Mouse (Mus musculus): Measurements from ENCODE around the gene Cdca4. TPM values are rescaled to one million over a fixed set of nuclear protein-coding genes. Genes with fewer than 3 reads are reported as not detected.

The Cdca4 gene
- polyA plus RNA-seq, 1 experiment from 2014 or later: 175 TPM

DNA sequence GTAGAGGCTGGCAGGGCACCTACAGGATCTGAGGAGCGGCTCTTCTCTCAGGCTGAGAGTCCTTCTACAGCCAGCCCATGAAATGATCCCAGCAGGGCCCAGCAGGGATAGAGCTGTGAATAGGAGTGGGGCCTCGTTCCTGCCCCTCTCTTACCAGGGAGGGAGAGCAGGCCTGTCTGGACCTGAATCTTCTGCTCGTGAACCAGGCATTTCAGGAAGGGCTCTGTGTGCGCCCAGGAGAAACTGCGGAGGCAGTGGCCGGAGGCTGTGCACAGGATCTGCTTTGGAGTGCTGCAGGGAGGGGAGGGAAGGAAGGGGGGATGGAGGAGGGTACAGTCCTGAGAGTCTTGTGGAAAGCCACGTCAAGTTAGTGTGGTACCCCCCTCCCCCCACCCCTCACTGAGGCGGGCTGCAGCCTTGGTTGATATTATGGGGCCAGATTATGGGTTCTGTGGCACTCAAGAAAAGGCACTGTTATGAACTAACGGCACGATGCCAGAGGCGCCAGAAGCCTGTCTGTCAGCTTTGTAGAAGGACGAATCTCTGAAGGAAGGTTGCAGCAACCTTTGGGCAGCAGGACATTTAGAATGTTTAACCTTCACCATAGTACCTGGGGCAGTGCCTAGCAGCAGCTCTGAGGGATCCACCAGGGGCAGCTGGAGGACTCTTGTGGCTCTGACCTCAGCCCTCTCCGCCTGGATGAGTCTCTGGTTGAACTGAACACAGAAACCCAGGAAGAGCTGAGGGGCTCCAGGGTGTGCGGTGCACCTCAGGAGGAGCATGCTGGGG, 14.3 kb downstream of the Cdca4 start:
- H3K36me3 ChIP-seq (replicated peaks; ENCODE audit: control insufficient read depth, insufficient read depth, low read depth, low read length): peaks cover 11% of the 10 kb centered on the region
- no peaks in the 10 kb centered on the region for H3K27me3 ChIP-seq (ENCODE audit: control insufficient read depth, insufficient read depth, low read length)
- H3K9ac ChIP-seq (replicated peaks; ENCODE audit: low read length): no peak overlapping the region
- 79% methylated on average over 14 of the region's 14 CpGs for WGBS
- ATAC-seq (replicated peaks; ENCODE audit: insufficient number of reproducible peaks, low FRiP score, low TSS enrichment, low read depth) (no peak), DNase-seq (ENCODE audit: low spot score) (no peak)
- no peak overlapping the region for H3K4me2 ChIP-seq (ENCODE audit: low read depth, low read length)
- H3K27ac ChIP-seq (replicated peaks; ENCODE audit: low read depth, low read length): no peak overlapping the region
- H3K9me3 ChIP-seq (replicated peaks; ENCODE audit: control insufficient read depth, low read length): no peaks in the 10 kb centered on the region
- no peaks in the 10 kb centered on the region for H3K4me1 ChIP-seq (ENCODE audit: control insufficient read depth, insufficient read depth, low read length)
- H3K4me3 ChIP-seq (ENCODE audit: low read depth, low read length): no peak overlapping the region

DNA sequence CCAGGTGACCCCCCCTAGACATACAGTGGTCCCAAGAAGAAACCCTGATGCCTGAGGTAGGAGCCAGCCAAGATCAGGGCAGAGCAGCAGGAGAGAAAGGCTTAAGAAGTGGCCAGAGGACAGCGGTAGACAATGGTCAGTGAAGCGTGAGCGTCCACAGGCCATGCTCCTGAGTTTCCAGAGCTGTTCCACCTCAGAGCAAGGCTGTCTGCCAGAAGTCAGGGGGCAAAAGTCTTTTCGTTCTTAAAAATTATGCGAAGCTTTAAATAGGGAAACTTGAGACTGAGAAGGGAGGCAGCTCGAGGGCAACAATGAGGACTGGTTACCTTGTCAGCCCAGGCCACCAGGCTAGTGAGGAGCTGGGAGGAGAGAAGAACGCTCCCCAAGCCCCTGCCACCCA, 15.9 kb downstream of the Cdca4 start:
- no peak overlapping the region for H3K9ac ChIP-seq (replicated peaks; ENCODE audit: low read length)
- H3K4me3 ChIP-seq (ENCODE audit: low read depth, low read length): no peak overlapping the region
- H3K9me3 ChIP-seq (replicated peaks; ENCODE audit: control insufficient read depth, low read length): no peaks in the 10 kb centered on the region
- H3K4me1 ChIP-seq (ENCODE audit: control insufficient read depth, insufficient read depth, low read length): no peaks in the 10 kb centered on the region
- H3K36me3 ChIP-seq (replicated peaks; ENCODE audit: control insufficient read depth, insufficient read depth, low read depth, low read length): peaks cover under 1% of the 10 kb centered on the region
- ATAC-seq (replicated peaks; ENCODE audit: insufficient number of reproducible peaks, low FRiP score, low TSS enrichment, low read depth) (no peak), DNase-seq (ENCODE audit: low spot score) (no peak)
- no peak overlapping the region for H3K27ac ChIP-seq (replicated peaks; ENCODE audit: low read depth, low read length)
- 87% methylated on average over 7 of the region's 7 CpGs for WGBS
- H3K4me2 ChIP-seq (ENCODE audit: low read depth, low read length): no peak overlapping the region
- no peaks in the 10 kb centered on the region for H3K27me3 ChIP-seq (ENCODE audit: control insufficient read depth, insufficient read depth, low read length)

DNA sequence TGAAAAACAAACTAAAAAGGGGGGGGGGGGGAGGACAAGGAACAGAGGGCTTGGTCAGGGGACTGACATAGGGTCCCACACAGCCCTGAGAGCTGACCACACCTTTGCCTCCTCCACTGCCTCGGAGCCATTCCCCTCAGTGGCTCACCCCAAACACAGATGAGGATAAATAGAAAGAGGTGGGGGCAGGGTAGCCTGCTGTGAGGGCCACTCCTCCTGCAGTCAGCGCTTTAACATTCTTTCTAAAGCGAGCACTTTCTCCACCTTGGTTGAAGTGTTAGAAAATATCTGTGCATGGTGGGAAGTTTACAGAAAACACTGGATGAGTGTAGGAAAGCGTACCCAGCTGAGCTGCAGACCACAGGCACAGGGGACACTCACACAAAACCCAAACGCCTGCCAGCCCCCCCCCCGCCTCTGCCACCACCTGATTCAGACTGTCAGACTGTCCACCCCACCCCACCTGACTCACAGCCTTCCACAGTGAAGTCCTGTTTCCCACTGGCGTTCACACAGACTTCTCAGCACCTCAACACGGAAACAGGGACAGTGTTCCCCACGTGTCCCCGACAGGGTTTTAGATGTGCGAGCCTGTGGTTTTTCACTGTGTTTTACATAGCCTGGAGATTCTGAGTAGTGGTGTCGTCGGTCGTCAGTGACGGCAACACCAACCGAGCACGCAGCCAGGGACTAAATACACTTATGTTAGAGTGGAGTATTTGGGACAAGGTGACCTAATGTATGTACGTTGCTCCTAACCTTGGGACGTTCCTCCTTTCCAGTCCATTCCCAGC, 18.9 kb downstream of the Cdca4 start:
- no peak overlapping the region for H3K27ac ChIP-seq (replicated peaks; ENCODE audit: low read depth, low read length)
- H3K9me3 ChIP-seq (replicated peaks; ENCODE audit: control insufficient read depth, low read length): no peaks in the 10 kb centered on the region
- no peak for DNase-seq (ENCODE audit: low spot score)
- no peaks in the 10 kb centered on the region for H3K27me3 ChIP-seq (ENCODE audit: control insufficient read depth, insufficient read depth, low read length)
- no peaks in the 10 kb centered on the region; the same call in 1 of the 2 replicates for H3K36me3 ChIP-seq (replicated peaks; ENCODE audit: control insufficient read depth, insufficient read depth, low read depth, low read length)
- H3K4me2 ChIP-seq (ENCODE audit: low read depth, low read length): no peak overlapping the region
- no peak overlapping the region for H3K4me3 ChIP-seq (ENCODE audit: low read depth, low read length)
- no peaks in the 10 kb centered on the region for H3K4me1 ChIP-seq (ENCODE audit: control insufficient read depth, insufficient read depth, low read length)
- no peak overlapping the region for H3K9ac ChIP-seq (replicated peaks; ENCODE audit: low read length)
- ATAC-seq (replicated peaks; ENCODE audit: insufficient number of reproducible peaks, low FRiP score, low TSS enrichment, low read depth): no peak
- 64% methylated on average over 19 of the region's 19 CpGs for WGBS

DNA sequence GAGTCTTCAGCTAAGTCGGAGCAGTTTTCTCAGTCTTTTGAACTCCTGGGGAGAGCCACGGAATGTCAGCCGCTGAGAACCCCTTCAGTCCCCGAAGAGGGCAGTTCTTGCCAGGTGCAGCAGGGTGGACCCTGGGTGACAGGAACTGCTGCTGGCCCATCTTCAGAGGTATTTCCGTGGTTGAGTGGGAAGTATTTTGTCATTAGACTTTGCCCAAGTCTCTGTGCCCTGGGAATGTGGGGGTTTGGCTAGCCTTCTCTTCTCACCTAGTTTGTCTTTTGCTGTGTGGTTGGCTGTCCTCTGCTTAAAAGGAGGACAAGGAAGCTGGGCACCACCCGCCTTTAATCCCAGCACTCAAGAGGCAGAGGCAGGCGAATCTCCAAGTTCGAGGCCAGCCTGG, 19.6 kb downstream of the Cdca4 start:
- H3K27ac ChIP-seq (replicated peaks; ENCODE audit: low read depth, low read length): no peak overlapping the region
- peak overlapping the region; percentile 37 for H3K9ac ChIP-seq (replicated peaks; ENCODE audit: low read length)
- no peak for ATAC-seq (replicated peaks; ENCODE audit: insufficient number of reproducible peaks, low FRiP score, low TSS enrichment, low read depth)
- no peaks in the 10 kb centered on the region for H3K27me3 ChIP-seq (ENCODE audit: control insufficient read depth, insufficient read depth, low read length)
- H3K4me1 ChIP-seq (ENCODE audit: control insufficient read depth, insufficient read depth, low read length): no peaks in the 10 kb centered on the region
- 22% methylated on average over 8 of the region's 8 CpGs for WGBS
- H3K36me3 ChIP-seq (replicated peaks; ENCODE audit: control insufficient read depth, insufficient read depth, low read depth, low read length): no peaks in the 10 kb centered on the region; the same call in 1 of the 2 replicates
- DNase-seq (ENCODE audit: low spot score): no peak
- peak overlapping the region; percentile 96 for H3K4me2 ChIP-seq (ENCODE audit: low read depth, low read length)
- peak overlapping the region; percentile 70 for H3K4me3 ChIP-seq (ENCODE audit: low read depth, low read length)
- no peaks in the 10 kb centered on the region for H3K9me3 ChIP-seq (replicated peaks; ENCODE audit: control insufficient read depth, low read length)

DNA sequence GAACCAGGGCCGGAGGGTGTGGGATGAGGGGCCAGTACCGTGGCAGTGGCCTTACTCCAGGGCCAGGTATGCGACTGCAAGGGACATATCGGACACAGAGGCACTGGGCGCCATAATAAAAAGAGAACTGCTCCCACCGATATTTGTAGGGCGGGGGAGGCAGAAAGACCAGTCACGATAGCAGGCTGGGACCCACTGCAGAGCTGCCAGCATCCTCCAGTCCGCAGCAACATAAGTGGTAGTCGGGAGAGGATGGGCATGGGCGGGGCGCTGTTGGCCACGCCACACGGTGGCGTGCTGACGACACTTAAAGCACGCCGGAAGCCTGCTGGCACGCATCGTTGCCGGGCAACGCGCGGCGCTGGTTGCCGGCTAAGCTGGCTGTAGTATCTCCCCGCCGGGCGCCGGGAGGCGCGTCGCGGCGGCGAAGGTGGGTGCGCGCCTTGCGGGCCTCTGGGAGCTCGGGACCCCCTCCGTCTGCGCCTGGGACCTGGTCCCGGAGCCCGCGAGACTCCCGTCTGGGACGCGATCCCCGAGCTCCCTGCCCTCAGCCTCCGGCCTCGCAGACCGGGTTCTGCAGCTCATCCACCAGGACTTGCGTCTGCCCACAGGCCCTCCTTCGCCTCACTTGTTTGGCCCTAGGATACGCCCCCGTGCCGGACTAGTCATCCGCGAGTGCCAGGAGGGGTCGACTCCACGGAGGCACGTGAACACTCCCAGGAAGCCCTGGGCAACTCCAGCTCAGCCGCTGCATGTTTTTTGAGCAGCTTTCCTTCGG, 20.4 kb downstream of the Cdca4 start, which contains the start of gene Clba1:
Clba1 (plus strand) TSS at position 351 of the 778 bp plus-strand sequence.
- Histone ChIP-seq H3K4me2 (ENCODE audit: low read depth, low read length) (peak within 1 kb of the TSS; percentile 96), H3K36me3 (replicated peaks; ENCODE audit: control insufficient read depth, insufficient read depth, low read depth, low read length) (no peaks in the 10 kb centered on the region; the same call in 1 of the 2 replicates), H3K27me3 (ENCODE audit: control insufficient read depth, insufficient read depth, low read length) (no peaks in the 10 kb centered on the region), H3K4me3 (ENCODE audit: low read depth, low read length) (peak within 1 kb of the TSS; percentile 70), H3K9me3 (replicated peaks; ENCODE audit: control insufficient read depth, low read length) (no peaks in the 10 kb centered on the region), H3K9ac (replicated peaks; ENCODE audit: low read length) (peak within 1 kb of the TSS; percentile 58), H3K4me1 (ENCODE audit: control insufficient read depth, insufficient read depth, low read length) (no peaks in the 10 kb centered on the region), H3K27ac (replicated peaks; ENCODE audit: low read depth, low read length) (no peak within 1 kb of the TSS; the same call in 1 of the 2 replicates)
- ATAC-seq (replicated peaks; ENCODE audit: insufficient number of reproducible peaks, low FRiP score, low TSS enrichment, low read depth) (peak; percentile 85), DNase-seq (ENCODE audit: low spot score) (peak; percentile 95)
- 1% methylated on average over 64 of the region's 64 CpGs for WGBS

DNA sequence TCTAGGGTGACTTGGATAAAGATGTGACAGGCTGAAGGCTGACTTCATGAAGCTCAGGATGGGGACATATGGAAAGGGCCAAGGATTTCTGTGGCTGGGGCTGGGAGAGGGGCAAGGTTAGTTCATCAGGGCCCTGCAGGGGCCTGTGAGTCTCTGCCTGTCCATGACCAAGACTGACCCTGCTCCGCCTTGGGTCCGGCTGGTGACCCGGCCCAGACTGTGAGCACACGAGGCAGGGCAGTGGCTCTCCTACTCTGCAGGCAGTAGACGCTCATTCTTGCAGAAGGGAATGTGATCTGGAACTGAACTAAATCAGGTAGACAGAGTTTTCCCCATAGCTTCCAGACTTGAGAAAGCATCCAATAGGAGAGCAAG, 21.0 kb downstream of the Cdca4 start:
- H3K4me1 ChIP-seq (ENCODE audit: control insufficient read depth, insufficient read depth, low read length): no peaks in the 10 kb centered on the region
- WGBS: 73% methylated on average over 5 of the region's 5 CpGs
- DNase-seq (ENCODE audit: low spot score): no peak
- no peaks in the 10 kb centered on the region for H3K9me3 ChIP-seq (replicated peaks; ENCODE audit: control insufficient read depth, low read length)
- peak overlapping the region; percentile 70 for H3K4me3 ChIP-seq (ENCODE audit: low read depth, low read length)
- peak; percentile 19; the same call in 1 of the 2 replicates for ATAC-seq (replicated peaks; ENCODE audit: insufficient number of reproducible peaks, low FRiP score, low TSS enrichment, low read depth)
- no peak overlapping the region for H3K27ac ChIP-seq (replicated peaks; ENCODE audit: low read depth, low read length)
- H3K4me2 ChIP-seq (ENCODE audit: low read depth, low read length): peak overlapping the region; percentile 96
- no peaks in the 10 kb centered on the region; the same call in 1 of the 2 replicates for H3K36me3 ChIP-seq (replicated peaks; ENCODE audit: control insufficient read depth, insufficient read depth, low read depth, low read length)
- no peaks in the 10 kb centered on the region for H3K27me3 ChIP-seq (ENCODE audit: control insufficient read depth, insufficient read depth, low read length)
- peak overlapping the region; percentile 58 for H3K9ac ChIP-seq (replicated peaks; ENCODE audit: low read length)

DNA sequence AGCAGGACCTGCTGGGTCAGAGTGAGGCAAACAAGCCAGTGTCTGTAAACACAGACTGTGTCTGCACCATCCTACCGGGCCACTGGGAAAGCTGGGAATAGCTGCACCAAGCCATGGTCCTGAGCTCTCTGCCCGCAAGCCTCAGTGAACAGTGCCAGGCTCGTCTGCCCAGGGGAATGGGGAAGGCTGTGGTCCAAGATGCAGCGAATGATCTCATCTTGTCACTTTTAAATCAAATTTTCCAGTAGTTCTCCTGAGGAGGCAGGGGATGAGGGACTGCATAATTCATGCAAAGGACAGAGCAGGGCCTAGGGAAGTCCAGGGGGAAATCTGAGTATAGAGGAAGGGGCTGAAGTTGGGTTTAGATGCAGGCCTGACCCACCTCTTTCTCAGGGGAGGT, 21.4 kb downstream of the Cdca4 start:
- no peak for ATAC-seq (replicated peaks; ENCODE audit: insufficient number of reproducible peaks, low FRiP score, low TSS enrichment, low read depth)
- Histone ChIP-seq H3K36me3 (replicated peaks; ENCODE audit: control insufficient read depth, insufficient read depth, low read depth, low read length) (no peaks in the 10 kb centered on the region; the same call in 1 of the 2 replicates), H3K4me2 (ENCODE audit: low read depth, low read length) (no peak overlapping the region), H3K9ac (replicated peaks; ENCODE audit: low read length) (no peak overlapping the region; the same call in 1 of the 2 replicates), H3K4me3 (ENCODE audit: low read depth, low read length) (no peak overlapping the region), H3K9me3 (replicated peaks; ENCODE audit: control insufficient read depth, low read length) (no peaks in the 10 kb centered on the region), H3K4me1 (ENCODE audit: control insufficient read depth, insufficient read depth, low read length) (no peaks in the 10 kb centered on the region), H3K27ac (replicated peaks; ENCODE audit: low read depth, low read length) (no peak overlapping the region), H3K27me3 (ENCODE audit: control insufficient read depth, insufficient read depth, low read length) (no peaks in the 10 kb centered on the region)
- WGBS: 85% methylated on average over 4 of the region's 4 CpGs
- DNase-seq (ENCODE audit: low spot score): no peak
